Mouse (Mus musculus) ovary, postnatal 10 days (tissue): ENCODE measurements around the gene Gm10718.
"Not testable (repeated sequence)": the region's sequence is repeated elsewhere in the genome, so short reads cannot be mapped to it uniquely, and the experiment has no call there.

ENCODE experiments used
- DNase-seq: peaks from one replicate; pipeline ENCODE4 v3.0.0; 2022; ENCODE audit warnings: low spot score

Gene Gm10718

DNA sequence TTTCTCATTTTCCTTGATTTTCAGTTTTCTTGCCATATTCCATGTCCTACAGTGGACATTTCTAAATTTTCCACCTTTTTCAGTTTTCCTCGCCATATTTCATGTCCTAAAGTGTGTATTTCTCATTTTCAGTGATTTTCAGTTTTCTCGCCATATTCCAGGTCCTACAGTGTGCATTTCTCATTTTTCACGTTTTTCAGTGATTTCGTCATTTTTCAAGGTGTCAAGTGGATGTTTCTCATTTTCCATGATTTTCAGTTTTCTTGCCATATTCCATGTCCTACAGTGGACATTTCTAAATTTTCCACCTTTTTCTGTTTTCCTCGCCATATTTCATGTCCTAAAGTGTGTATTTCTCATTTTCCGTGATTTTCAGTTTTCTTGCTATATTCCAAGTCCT is 2.3 kb downstream of the Gm10718 start:
- peak; percentile 93 for DNase-seq

DNA sequence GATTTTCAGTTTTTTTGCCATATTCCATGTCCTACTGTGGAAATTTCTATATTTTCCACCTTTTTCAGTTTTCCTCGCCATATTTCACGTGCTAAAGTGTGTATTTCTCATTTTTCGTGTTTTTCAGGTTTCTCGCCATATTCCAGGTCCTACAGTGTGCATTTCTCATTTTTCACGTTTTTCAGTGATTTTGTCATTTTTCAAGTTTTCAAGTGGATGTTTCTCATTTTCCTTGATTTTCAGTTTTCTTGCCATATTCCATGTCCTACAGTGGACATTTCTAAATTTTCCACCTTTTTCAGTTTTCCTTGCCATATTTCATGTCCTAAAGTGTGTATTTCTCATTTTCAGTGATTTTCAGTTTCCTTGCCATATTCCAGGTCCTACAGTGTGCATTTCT is 2.8 kb downstream of the Gm10718 start:
- DNase-seq = not testable (repeated sequence)

DNA sequence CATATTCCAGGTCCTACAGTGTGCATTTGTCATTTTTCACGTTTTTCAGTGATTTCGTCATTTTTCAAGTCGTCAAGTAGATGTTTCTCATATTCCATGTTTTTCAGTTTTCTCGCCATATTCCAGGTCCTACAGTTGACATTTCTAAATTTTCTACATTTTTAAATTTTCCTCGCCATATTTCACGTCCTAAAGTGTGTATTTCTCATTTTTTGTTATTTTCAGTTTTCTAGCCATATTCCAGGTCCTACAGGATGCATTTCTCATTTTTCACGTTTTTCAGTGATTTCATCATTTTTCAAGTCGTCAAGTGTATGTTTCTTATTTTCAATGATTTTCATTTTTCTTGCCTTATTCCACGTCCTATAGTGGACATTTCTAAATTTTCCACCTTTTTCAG is 3.4 kb downstream of the Gm10718 start:
- not testable (repeated sequence) for DNase-seq

DNA sequence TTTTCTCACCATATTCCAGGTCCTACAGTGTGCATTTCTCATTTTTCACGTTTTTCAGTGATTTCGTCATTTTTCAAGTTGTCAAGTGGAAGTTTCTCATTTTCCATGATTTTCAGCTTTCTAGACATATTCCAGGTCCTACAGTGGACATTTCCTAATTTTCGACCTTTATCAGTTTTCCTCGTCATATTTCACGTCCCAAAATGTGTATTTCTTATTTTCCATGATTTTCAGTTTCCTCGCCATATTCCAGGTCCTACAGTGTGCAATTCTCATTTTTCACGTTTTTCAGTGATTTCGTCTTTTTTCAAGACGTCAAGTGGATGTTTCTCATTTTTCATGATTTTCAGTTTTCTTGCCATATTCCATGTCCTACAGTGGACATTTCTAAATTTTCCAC is 3.9 kb downstream of the Gm10718 start:
- DNase-seq = not testable (repeated sequence)

DNA sequence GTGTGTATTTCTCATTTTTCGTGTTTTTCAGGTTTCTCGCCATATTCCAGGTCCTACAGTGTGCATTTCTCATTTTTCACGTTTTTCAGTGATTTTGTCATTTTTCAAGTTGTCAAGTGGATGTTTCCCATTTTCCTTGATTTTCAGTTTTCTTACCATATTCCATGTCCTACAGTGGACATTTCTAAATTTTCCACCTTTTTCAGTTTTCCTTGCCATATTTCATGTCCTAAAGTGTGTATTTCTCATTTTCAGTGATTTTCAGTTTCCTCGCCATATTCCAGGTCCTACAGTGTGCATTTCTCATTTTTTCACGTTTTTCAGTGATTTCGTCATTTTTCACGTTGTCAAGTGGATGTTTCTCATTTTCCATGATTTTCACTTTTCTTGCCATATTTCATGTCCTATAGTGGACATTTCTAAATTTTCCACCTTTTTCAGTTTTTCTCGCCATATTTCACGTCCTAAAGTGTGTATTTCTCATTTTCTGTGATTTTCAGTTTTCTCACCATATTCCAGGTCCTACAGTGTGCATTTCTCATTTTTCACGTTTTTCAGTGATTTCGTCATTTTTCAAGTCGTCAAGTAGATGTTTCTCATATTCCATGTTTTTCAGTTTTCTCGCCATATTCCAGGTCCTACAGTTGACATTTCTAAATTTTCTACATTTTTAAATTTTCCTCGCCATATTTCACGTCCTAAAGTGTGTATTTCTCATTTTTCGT is 6.1 kb downstream of the Gm10718 start:
- DNase-seq = not testable (repeated sequence)

- DNase-seq = not testable (repeated sequence)
Observed at GRCm38 (mm10) chr9:3030677-3031318, 7.5 kb downstream of the Gm10718 start.

GRCm38 (mm10) chr9:3034299-3034698 is 11.0 kb downstream of the Gm10718 start, which contains the start of gene Gm17535:
Gm17535 (plus strand) TSS chr9:3034599.
- not testable (repeated sequence) for DNase-seq

- DNase-seq = not testable (repeated sequence)
Observed at GRCm38 (mm10) chr9:3036577-3036976, 13.2 kb downstream of the Gm10718 start, which contains the start of gene Gm10715. Gm10715 (plus strand) TSS chr9:3036877.

DNA sequence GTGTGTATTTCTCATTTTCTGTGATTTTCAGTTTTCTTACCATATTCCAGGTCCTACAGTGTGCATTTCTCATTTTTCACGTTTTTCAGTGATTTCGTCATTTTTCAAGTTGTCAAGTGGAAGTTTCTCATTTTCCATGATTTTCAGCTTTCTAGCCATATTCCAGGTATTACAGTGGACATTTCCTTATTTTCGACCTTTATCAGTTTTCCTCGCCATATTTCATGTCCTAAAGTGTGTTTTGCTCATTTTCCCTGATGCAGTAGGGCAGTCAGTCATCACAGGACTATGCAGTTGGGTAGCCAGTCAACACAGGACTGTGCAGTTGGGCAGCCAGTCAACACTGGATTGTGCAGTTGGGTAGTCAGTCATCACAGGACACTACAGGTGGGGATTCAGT is 14.8 kb downstream of the Gm10718 start:
- DNase-seq = not testable (repeated sequence)
